Comparison of ENCODE assay signal across 8 mouse cellular contexts in the genomic region with DNA sequence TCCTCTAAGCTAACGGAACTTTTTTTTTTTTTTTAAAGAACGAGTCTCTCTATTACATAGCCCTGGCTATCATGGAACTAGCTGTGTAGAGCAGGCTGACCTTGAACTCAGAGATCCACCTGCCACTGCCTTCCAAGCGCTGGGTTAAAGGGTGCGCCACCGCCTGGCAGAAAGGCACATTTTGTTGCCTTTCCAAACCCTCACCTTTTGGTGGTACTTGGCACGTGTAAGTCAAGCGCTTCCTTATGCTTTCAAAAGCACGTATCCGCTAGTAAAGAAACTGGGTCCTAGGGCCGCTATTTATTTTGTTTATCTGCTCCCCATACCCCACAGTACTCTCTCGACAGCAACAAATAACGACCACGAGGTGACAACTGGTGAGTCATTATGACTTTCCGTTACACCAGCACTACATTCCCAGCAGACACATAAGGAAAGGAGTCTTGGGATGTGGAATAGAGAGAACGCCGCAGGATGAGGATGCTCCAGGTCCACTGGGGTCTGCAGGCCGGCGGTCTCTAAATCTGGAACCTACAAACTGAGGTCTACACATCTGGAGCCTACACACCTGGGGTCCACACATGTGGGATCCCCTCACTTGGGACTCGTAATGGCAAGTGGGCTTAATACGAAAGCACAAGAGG. TPM values are rescaled to one million over a fixed set of nuclear protein-coding genes. Genes with fewer than 3 reads are reported as not detected.
DNase-seq lines count a peak whose midpoint lies in the region; ATAC-seq and TF ChIP-seq lines count a peak whose summit lies in the region.

No protein-coding gene starts in this region.

- peak; percentile 74 for TF ChIP-seq CTCF in bone marrow, adult 2 months (IDR thresholded peaks at IDR 0.05; ENCODE audit: control insufficient read depth, insufficient read depth, low read length)
- TF ChIP-seq CTCF in liver, postnatal 0 days (IDR thresholded peaks at IDR 0.05; ENCODE audit: low read depth), result peak; percentile 76

- peak overlapping the region; percentile 4 for H3K27ac ChIP-seq in bone marrow, adult 2 months (ENCODE audit: control insufficient read depth, insufficient read depth, low read depth, low read length, poor library complexity)
- peak overlapping the region; percentile 100 for H3K27ac ChIP-seq in forebrain, embryonic 10.5 days
- peak overlapping the region; percentile 89 for H3K27ac ChIP-seq in liver, postnatal 0 days (ENCODE audit: low read depth)

- WGBS in bone marrow, adult 2 months, result under 1% methylated on average over 20 of the region's 20 CpGs
- 4% methylated on average over 20 of the region's 20 CpGs for WGBS in forebrain, embryonic 10.5 days
- WGBS in liver, postnatal 0 days (ENCODE audit: insufficient replicate concordance), result 2% methylated on average over 20 of the region's 20 CpGs

- peaks cover 6% of the 10 kb centered on the region; the same call in 1 of the 2 replicates for H3K27me3 ChIP-seq in forebrain, embryonic 10.5 days (ENCODE audit: poor library complexity, severe bottlenecking)
- no peaks in the 10 kb centered on the region for H3K27me3 ChIP-seq in liver, postnatal 0 days (ENCODE audit: insufficient read depth, low read length)

- peak overlapping the region; percentile 78 for H3K4me3 ChIP-seq in bone marrow, adult 2 months (replicated peaks; ENCODE audit: control insufficient read depth, low read depth, low read length)
- H3K4me3 ChIP-seq in forebrain, embryonic 10.5 days, result peak overlapping the region; percentile 85
- peak overlapping the region; percentile 88 for H3K4me3 ChIP-seq in liver, postnatal 0 days (ENCODE audit: low read depth, low read length)

- no peaks in the 10 kb centered on the region; the same call in 1 of the 2 replicates for H3K4me1 ChIP-seq in bone marrow, adult 2 months (ENCODE audit: control insufficient read depth, insufficient read depth, low read length)
- H3K4me1 ChIP-seq in forebrain, embryonic 10.5 days, result peaks cover 21% of the 10 kb centered on the region
- H3K4me1 ChIP-seq in liver, postnatal 0 days (ENCODE audit: insufficient read depth), result peaks cover 19% of the 10 kb centered on the region

- H3K4me2 ChIP-seq in liver, postnatal 0 days (ENCODE audit: low read depth, low read length), result peak overlapping the region; percentile 96

- TF ChIP-seq POLR2A in bone marrow, adult 2 months (IDR thresholded peaks at IDR 0.05; ENCODE audit: borderline replicate concordance, control insufficient read depth, low read depth, low read length), result no peak

- DNase-seq in cerebellum, adult 11 months, result peak; percentile 19
- no peak for DNase-seq in forebrain, embryonic 10.5 days (ENCODE audit: extremely low spot score, low spot score)
- DNase-seq in liver, postnatal 0 days, result peak; percentile 65
- no peak for DNase-seq in urinary bladder, postnatal 10 days (ENCODE audit: low spot score)

- H3K9me3 ChIP-seq in forebrain, embryonic 10.5 days, result no peaks in the 10 kb centered on the region
- H3K9me3 ChIP-seq in liver, postnatal 0 days (ENCODE audit: low read length), result no peaks in the 10 kb centered on the region

- H3K9ac ChIP-seq in liver, postnatal 0 days (replicated peaks), result peak overlapping the region; percentile 79

- ATAC-seq in cerebellum, adult (ENCODE audit: insufficient number of reproducible peaks, low FRiP score, low TSS enrichment), result no peak
- peak; percentile 63 for ATAC-seq in inflammation-experienced regulatory T-cells, adult 6 months
- peak; percentile 19 for ATAC-seq in liver, postnatal 0 days
- peak; percentile 64 for ATAC-seq in neutrophil, adult 5-6 weeks (ENCODE audit: extremely low read depth, insufficient number of reproducible peaks, low FRiP score, poor library complexity, severe bottlenecking)

- TF ChIP-seq EP300 in liver, postnatal 0 days (IDR thresholded peaks at IDR 0.05; ENCODE audit: low read depth), result no peak

- no peaks in the 10 kb centered on the region for H3K36me3 ChIP-seq in forebrain, embryonic 10.5 days (replicated peaks)
- no peaks in the 10 kb centered on the region for H3K36me3 ChIP-seq in liver, postnatal 0 days (replicated peaks; ENCODE audit: insufficient read depth, low read length)

RNA-seq across cellular contexts. Expression of gene Chd1l, which starts 0.7 kb away (rescaled TPM):
- polyA plus RNA-seq in bone marrow, adult 2 months (2011; ENCODE audit: insufficient read depth, insufficient read length, low replicate concordance, missing spikeins), result 11.0 and 16.6 TPM in 2 replicates
- 24.7 and 27.0 TPM in 2 replicates for polyA plus RNA-seq in forebrain, embryonic 10.5 days (2016; fragmentation: Nextera tagmentation; extraction: Ambion mirVana)
- 10 to 100 TPM; 18.5 to 34.9 (median 25.4) TPM for polyA plus RNA-seq in inflammation-experienced regulatory T-cells, adult 6 months (2017; shearing (Covaris generic))
- polyA plus RNA-seq in liver, postnatal 0 days (2015; fragmentation: Nextera tagmentation; extraction: Ambion mirVana), result 6.0 and 7.1 TPM in 2 replicates
- 39.8 and 42.0 TPM in 2 replicates for total RNA-seq in neutrophil, adult 5-6 weeks (2017)

RNA-seq across cellular contexts. Expression of gene Fmo5, which starts 19.3 kb away (rescaled TPM):
- polyA plus RNA-seq in bone marrow, adult 2 months (2011; ENCODE audit: insufficient read depth, insufficient read length, low replicate concordance, missing spikeins), result 7.3 and 20.1 TPM in 2 replicates
- 0.48 and 0.86 TPM in 2 replicates for polyA plus RNA-seq in forebrain, embryonic 10.5 days (2016; fragmentation: Nextera tagmentation; extraction: Ambion mirVana)
- polyA plus RNA-seq in inflammation-experienced regulatory T-cells, adult 6 months (2017; shearing (Covaris generic)), result 10 to 100 TPM in 2 of 3 experiments, 1 to 10 TPM in 1; 6.1 to 10.6 (median 10.2) TPM
- polyA plus RNA-seq in liver, postnatal 0 days (2015; fragmentation: Nextera tagmentation; extraction: Ambion mirVana), result 67.6 and 82.4 TPM in 2 replicates
- 14.2 TPM in 2 replicates for total RNA-seq in neutrophil, adult 5-6 weeks (2017)

RNA-seq across cellular contexts. Expression of gene Prkab2, which starts 48.7 kb away (rescaled TPM):
- 3.1 and 8.4 TPM in 2 replicates for polyA plus RNA-seq in bone marrow, adult 2 months (2011; ENCODE audit: insufficient read depth, insufficient read length, low replicate concordance, missing spikeins)
- polyA plus RNA-seq in forebrain, embryonic 10.5 days (2016; fragmentation: Nextera tagmentation; extraction: Ambion mirVana), result 7.6 and 8.5 TPM in 2 replicates
- polyA plus RNA-seq in inflammation-experienced regulatory T-cells, adult 6 months (2017; shearing (Covaris generic)), result 1 to 10 TPM; 1.6 to 3.5 (median 2.4) TPM
- polyA plus RNA-seq in liver, postnatal 0 days (2015; fragmentation: Nextera tagmentation; extraction: Ambion mirVana), result 1.1 TPM in 2 replicates
- total RNA-seq in neutrophil, adult 5-6 weeks (2017), result 13.5 and 22.8 TPM in 2 replicates

Comparison
In these comparisons a context has a peak if more than half of its experiments do, and no peak if none do; other contexts are left out.
1. DNase-seq: peak in cerebellum, adult 11 months (single experiment) and liver, postnatal 0 days (single experiment); none in forebrain, embryonic 10.5 days (single experiment) and urinary bladder, postnatal 10 days (single experiment).
2. H3K27ac ChIP-seq: peak in every context shown above with its lines; median percentile 100 in forebrain, embryonic 10.5 days; 89 in liver, postnatal 0 days; 4 in bone marrow, adult 2 months.
3. Peak in every context shown above with its lines, with median percentiles within 50 percentile points of each other: H3K4me3 ChIP-seq.